Mouse (Mus musculus) small intestine, adult 2 months (tissue): ENCODE data around the gene Hes7. TPM values are rescaled to one million over a fixed set of nuclear protein-coding genes. Genes with fewer than 3 reads are reported as not detected.

Experiments
- H3K27ac ChIP-seq: fragments of 200-500 bp; 2 replicates; pipeline ENCODE4 v1.5.1; 2012; ENCODE audit warnings: low read depth, low read length, control low read depth, inconsistent platforms; ENCODE audit not compliant: insufficient read depth
- H3K27me3 ChIP-seq: fragments of 200-500 bp; 2 replicates; pipeline ENCODE4 v1.6.1; 2012; ENCODE audit warnings: mild to moderate bottlenecking, moderate library complexity, low read length, inconsistent platforms; ENCODE audit not compliant: control insufficient read depth, insufficient read depth
- H3K36me3 ChIP-seq: fragments of 200-500 bp; 2 replicates; pipeline ENCODE4 v1.6.1; 2012; ENCODE audit warnings: mild to moderate bottlenecking, low read length, control low read depth, inconsistent platforms; ENCODE audit not compliant: control insufficient read depth, insufficient read depth
- H3K4me1 ChIP-seq: fragments of 200-500 bp; 2 replicates; pipeline ENCODE4 v1.6.1; 2012; ENCODE audit warnings: low read length, inconsistent platforms, mixed read lengths; ENCODE audit not compliant: control insufficient read depth, insufficient read depth, insufficient read length
- H3K4me3 ChIP-seq: fragments of 200-500 bp; 2 replicates; pipeline ENCODE4 v1.5.1; 2012; ENCODE audit warnings: low read depth, mild to moderate bottlenecking, control low read depth, inconsistent platforms, low read length, moderate library complexity
- CTCF ChIP-seq: fragments of 200-500 bp; IDR thresholded peaks from 2 replicates; pipeline ENCODE4 v1.5.1; 2012; ENCODE audit warnings: low read depth, mild to moderate bottlenecking, control low read depth, inconsistent platforms, low read length, moderate library complexity, mixed read lengths; ENCODE audit not compliant: insufficient replicate concordance, insufficient read length; ENCODE audit errors: extremely low read depth
- POLR2A ChIP-seq: fragments of 200-500 bp; IDR thresholded peaks from 2 replicates; pipeline ENCODE4 v1.6.1; 2012; ENCODE audit warnings: low read depth, mild to moderate bottlenecking, control low read depth, inconsistent platforms, low read length, moderate library complexity
- WGBS: fragments of 180-500 bp; shearing (Covaris S2); methylation state at CpG from one replicate; pipeline ENCODE4 v1.1.7; 2018; 5-methylcytosine and 5-hydroxymethylcytosine counted together
- polyA plus RNA-seq: library from polyadenylated mRNA; depleted of rRNA; stranded (reverse); fragments of >200 nt; gene quantifications from 2 replicates; pipeline ENCODE4 v1.2.3, GENCODE M21; 2012

Gene Hes7
- polyA plus RNA-seq, 1 experiment: 1.1 TPM

DNA sequence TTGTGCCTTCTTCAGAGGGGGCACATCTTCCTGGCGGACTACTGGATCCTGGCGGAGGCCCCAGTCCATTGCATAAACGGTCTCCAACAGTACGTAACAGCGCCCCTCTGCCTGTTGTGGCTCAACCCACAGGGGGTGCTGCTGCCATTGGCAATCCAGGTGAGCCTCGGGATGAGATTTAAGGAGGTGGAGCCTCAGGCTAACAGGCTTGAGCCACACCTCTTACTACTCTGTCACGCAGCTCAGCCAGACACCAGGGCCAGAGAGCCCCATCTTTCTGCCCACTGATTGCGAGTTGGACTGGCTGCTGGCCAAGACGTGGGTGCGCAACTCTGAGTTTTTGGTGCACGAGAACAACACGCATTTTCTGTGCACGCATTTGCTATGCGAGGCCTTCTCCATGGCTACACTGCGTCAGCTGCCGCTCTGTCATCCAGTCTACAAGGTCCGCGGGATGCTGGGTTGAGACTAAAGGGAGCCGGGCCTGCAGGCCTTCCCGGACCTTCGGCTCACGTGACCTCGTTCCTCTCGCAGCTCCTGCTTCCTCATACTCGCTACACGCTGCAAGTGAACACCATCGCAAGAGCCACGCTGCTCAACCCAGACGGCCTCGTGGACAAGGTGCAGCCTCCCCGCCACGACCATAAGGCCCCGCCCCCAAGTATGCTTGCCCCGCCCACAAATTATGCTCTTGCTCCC lies 13.9 kb downstream of the Hes7 start:
- WGBS: 3% methylated on average over 34 of the region's 34 CpGs
- no peaks in the 10 kb centered on the region for H3K27me3 ChIP-seq
- H3K36me3 ChIP-seq: no peaks in the 10 kb centered on the region
- no peak overlapping the region for H3K27ac ChIP-seq
- TF ChIP-seq POLR2A: no peak
- TF ChIP-seq CTCF: peak; percentile 28; the same call in 1 of the 2 replicates
- peak overlapping the region; percentile 66 for H3K4me3 ChIP-seq
- H3K4me1 ChIP-seq: peaks cover 11% of the 10 kb centered on the region

DNA sequence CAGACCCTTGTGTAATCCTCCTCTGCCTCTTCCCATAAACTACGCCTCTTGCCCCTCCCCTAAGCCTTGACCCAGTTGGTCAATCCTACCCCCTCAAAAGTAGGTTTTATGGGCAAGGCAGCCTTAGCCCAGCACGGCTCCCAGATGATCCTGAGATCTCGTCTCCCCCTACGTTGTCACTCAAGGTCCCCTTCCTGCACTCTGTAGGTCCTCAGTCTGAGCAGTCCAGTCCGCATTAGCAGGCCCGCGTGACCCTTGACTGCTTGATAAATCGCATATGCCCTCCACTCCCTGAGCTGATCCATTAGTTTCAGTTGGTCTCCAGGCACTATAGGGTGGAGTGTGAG lies 14.4 kb downstream of the Hes7 start:
- H3K4me3 ChIP-seq: peak overlapping the region; percentile 66

GRCm38 (mm10) chr11:69135361-69135760 lies 15.2 kb downstream of the Hes7 start:
- no peaks in the 10 kb centered on the region for H3K36me3 ChIP-seq
- no peaks in the 10 kb centered on the region for H3K27me3 ChIP-seq
- no peak overlapping the region for H3K27ac ChIP-seq
- TF ChIP-seq CTCF (no peak), POLR2A (no peak)
- H3K4me3 ChIP-seq: no peak overlapping the region
- 83% methylated on average over 6 of the region's 6 CpGs for WGBS
- H3K4me1 ChIP-seq: peaks cover 11% of the 10 kb centered on the region

More for the DNA sequence above, 14.4 kb downstream of the Hes7 start:
- Histone ChIP-seq H3K27ac (no peak overlapping the region), H3K4me1 (peaks cover 11% of the 10 kb centered on the region), H3K27me3 (no peaks in the 10 kb centered on the region), H3K36me3 (no peaks in the 10 kb centered on the region)
- no peak for TF ChIP-seq POLR2A
- no peak for TF ChIP-seq CTCF
- WGBS: 42% methylated on average over 8 of the region's 8 CpGs

- Histone ChIP-seq H3K27me3 (peaks cover 5% of the 10 kb centered on the region; the same call in 1 of the 2 replicates), H3K27ac (no peak overlapping the region), H3K4me1 (no peaks in the 10 kb centered on the region), H3K4me3 (no peak overlapping the region), H3K36me3 (no peaks in the 10 kb centered on the region)
- TF ChIP-seq POLR2A (no peak), CTCF (no peak)
- WGBS: 75% methylated on average over 7 of the region's 7 CpGs
Measured at GRCm38 (mm10) chr11:69147546-69147945, 27.3 kb downstream of the Hes7 start.

- H3K4me3 ChIP-seq: no peak overlapping the region
- H3K4me1 ChIP-seq: no peaks in the 10 kb centered on the region
- 85% methylated on average over 5 of the region's 5 CpGs for WGBS
- no peak for TF ChIP-seq POLR2A
- no peak for TF ChIP-seq CTCF
- H3K36me3 ChIP-seq: no peaks in the 10 kb centered on the region
- H3K27ac ChIP-seq: no peak overlapping the region
- H3K27me3 ChIP-seq: peaks cover 5% of the 10 kb centered on the region; the same call in 1 of the 2 replicates
Measured at GRCm38 (mm10) chr11:69148451-69148960, 28.3 kb downstream of the Hes7 start.

DNA sequence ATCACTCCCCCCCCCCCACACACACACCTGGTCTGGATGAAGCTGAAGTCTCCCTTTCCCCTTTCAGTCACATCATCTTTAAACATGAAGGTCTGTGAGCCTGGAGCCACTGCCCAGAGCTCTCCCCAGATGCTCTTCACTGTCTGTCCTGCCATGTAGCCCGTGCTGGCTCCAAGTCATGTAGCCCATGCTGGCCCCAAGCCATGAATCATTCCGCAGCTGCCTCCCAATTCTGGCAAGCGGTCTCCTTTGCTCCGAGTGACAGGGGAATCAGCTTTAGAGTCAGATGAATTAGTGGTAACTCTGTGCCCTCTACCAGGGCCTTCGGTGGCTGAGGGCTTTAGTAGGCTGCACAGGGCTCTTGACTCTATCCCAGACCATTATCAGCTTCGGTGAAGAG lies 29.5 kb downstream of the Hes7 start:
- no peak for TF ChIP-seq CTCF
- no peak for TF ChIP-seq POLR2A
- Histone ChIP-seq H3K4me3 (no peak overlapping the region), H3K4me1 (no peaks in the 10 kb centered on the region), H3K27me3 (peaks cover 5% of the 10 kb centered on the region; the same call in 1 of the 2 replicates), H3K27ac (no peak overlapping the region), H3K36me3 (no peaks in the 10 kb centered on the region)
- WGBS: 77% methylated on average over 6 of the region's 6 CpGs

DNA sequence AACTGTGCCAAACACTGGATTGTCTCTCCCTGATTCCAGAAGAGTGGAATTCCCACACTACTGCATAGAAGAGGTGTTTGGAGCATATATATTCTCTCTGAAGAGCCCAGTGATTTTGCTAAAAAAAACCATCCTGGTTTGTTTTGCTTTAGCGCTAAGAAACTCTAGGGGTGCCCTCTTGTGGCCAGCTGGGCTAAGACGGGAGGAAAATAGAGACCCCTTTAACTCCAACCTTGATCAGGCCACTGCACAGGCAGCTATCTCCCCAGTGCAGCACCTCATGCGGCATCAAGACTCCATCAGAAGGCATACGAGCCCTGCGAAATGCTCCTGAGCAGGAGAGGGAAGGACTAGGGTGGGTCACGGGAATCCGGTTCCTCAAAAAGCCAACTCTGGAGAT lies 30.2 kb downstream of the Hes7 start:
- Histone ChIP-seq H3K4me3 (peak overlapping the region; percentile 7), H3K27me3 (peaks cover 5% of the 10 kb centered on the region; the same call in 1 of the 2 replicates), H3K27ac (no peak overlapping the region), H3K36me3 (no peaks in the 10 kb centered on the region), H3K4me1 (no peaks in the 10 kb centered on the region)
- 4% methylated on average over 7 of the region's 7 CpGs for WGBS
- no peak for TF ChIP-seq POLR2A
- peak; percentile 57; the same call in 1 of the 2 replicates for TF ChIP-seq CTCF
